Mouse (Mus musculus) thymus, adult 2 months (tissue): Measurements from ENCODE around the gene Vps35l. TPM values are rescaled to one million over a fixed set of nuclear protein-coding genes. Genes with fewer than 3 reads are reported as not detected.
A peak's percentile ranks its signal among the peaks of the same experiment; 100 is the strongest.

Source experiments
- DNase-seq: peaks from one replicate; pipeline ENCODE4 v3.0.0; 2021
- H3K27ac ChIP-seq: fragments of 200-500 bp; 2 replicates; pipeline ENCODE4 v1.5.1; 2012; ENCODE audit warnings: low read length, control low read depth; ENCODE audit not compliant: control insufficient read depth, insufficient read depth
- H3K27me3 ChIP-seq: fragments of 200-500 bp; 2 replicates; pipeline ENCODE4 v1.6.1; 2012; ENCODE audit warnings: mild to moderate bottlenecking, low read length, moderate library complexity, mixed read lengths; ENCODE audit not compliant: control insufficient read depth, insufficient read depth
- H3K36me3 ChIP-seq: fragments of 200-500 bp; 2 replicates; pipeline ENCODE4 v1.6.1; 2012; ENCODE audit warnings: mild to moderate bottlenecking, low read length, moderate library complexity; ENCODE audit not compliant: control insufficient read depth, insufficient read depth
- H3K4me1 ChIP-seq: fragments of 200-500 bp; replicated peaks from 2 replicates; pipeline ENCODE4 v1.6.1; 2012; ENCODE audit warnings: low read length; ENCODE audit not compliant: control insufficient read depth, insufficient read depth
- H3K4me3 ChIP-seq: fragments of 200-500 bp; 2 replicates; pipeline ENCODE4 v1.5.1; 2012; ENCODE audit warnings: mild to moderate bottlenecking, low read length, control low read depth, moderate library complexity; ENCODE audit not compliant: control insufficient read depth, insufficient read depth
- CTCF ChIP-seq: fragments of 200-500 bp; IDR thresholded peaks from 2 replicates; pipeline ENCODE4 v1.5.1; 2012; ENCODE audit warnings: mild to moderate bottlenecking, control low read depth, low read length, moderate library complexity, borderline replicate concordance; ENCODE audit not compliant: control insufficient read depth, poor library complexity, insufficient read depth; ENCODE audit errors: extremely low read depth
- POLR2A ChIP-seq: fragments of 200-500 bp; IDR thresholded peaks from 2 replicates; pipeline ENCODE4 v1.6.1; 2012; ENCODE audit warnings: mild to moderate bottlenecking, low read length, control low read depth, moderate library complexity; ENCODE audit not compliant: control insufficient read depth, poor library complexity, insufficient read depth; ENCODE audit errors: extremely low read depth
- WGBS: fragments of 180-500 bp; shearing (Covaris S2); methylation state at CpG from one replicate; pipeline ENCODE4 v1.1.7; 2018; 5-methylcytosine and 5-hydroxymethylcytosine counted together
- polyA plus RNA-seq: library from polyadenylated mRNA; depleted of rRNA; stranded (reverse); fragments of >200 nt; gene quantifications from 2 replicates; pipeline ENCODE4 v1.2.3, GENCODE M21; 2012; rRNA removed

Gene Vps35l
- 56.2 and 61.1 TPM in 2 replicates for polyA plus RNA-seq

DNA sequence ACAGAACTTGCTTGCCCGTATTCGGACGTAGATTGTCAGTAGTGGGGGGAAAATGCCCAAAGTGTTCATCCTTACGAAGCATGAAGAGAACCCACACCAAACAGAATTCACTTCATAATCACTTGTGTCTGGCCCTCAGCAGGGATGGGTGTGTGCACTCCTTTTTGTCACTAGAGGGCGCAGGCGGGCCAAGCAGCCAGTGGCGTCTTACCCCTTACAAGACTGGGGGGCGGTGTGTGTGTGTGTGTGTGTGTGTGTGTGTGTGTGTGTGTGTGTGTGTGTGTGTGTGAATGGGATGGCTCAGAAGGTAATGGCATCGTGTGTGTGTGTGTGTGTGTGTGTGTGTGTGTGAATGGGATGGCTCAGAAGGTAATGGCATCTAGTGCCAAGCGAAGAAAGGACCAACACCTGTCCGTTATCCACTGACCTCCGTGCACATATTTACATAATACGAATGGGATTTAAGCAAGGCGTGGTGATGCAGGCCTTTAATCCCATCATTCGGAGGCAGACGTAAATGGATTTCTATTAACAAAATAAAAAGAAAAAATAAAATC, at the start of gene Vps35l:
TSS of gene Vps35l (plus strand) at position 252 of the 557 bp plus-strand sequence.
- H3K4me1 ChIP-seq, result peaks cover 14% of the 10 kb centered on the region
- DNase-seq, result peak; percentile 85
- peak within 1 kb of the TSS; percentile 30 for H3K27ac ChIP-seq
- WGBS, result 1% methylated on average over 16 of the region's 16 CpGs
- H3K27me3 ChIP-seq, result no peaks in the 10 kb centered on the region
- no peaks in the 10 kb centered on the region for H3K36me3 ChIP-seq
- H3K4me3 ChIP-seq, result peak within 1 kb of the TSS; percentile 96
- TF ChIP-seq CTCF (peak; percentile 85), POLR2A (no peak)

DNA sequence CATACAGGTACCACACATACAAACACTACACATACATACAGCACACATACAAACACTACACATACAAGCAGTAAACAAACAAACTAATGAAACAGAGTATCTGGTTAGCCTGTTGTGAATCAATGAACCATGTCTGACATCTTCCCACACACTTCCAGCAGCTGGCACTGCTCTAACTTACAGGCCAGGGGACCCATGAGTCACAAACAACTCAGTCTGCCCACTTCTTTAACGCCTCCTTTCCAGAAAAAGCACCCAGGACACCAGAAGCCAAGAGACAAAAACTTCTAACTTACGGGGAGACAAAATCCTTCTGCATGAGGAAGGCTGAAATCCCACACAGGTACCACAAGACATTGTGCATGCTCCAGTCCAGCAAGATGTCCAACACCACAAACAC, 48.7 kb upstream of the Vps35l start:
- Histone ChIP-seq H3K36me3 (peaks cover 69% of the 10 kb centered on the region), H3K27ac (no peak overlapping the region), H3K4me1 (no peaks in the 10 kb centered on the region), H3K27me3 (no peaks in the 10 kb centered on the region), H3K4me3 (no peak overlapping the region)
- no peak for TF ChIP-seq CTCF
- 100% methylated on average over 2 of the region's 2 CpGs for WGBS
- DNase-seq, result no peak

DNA sequence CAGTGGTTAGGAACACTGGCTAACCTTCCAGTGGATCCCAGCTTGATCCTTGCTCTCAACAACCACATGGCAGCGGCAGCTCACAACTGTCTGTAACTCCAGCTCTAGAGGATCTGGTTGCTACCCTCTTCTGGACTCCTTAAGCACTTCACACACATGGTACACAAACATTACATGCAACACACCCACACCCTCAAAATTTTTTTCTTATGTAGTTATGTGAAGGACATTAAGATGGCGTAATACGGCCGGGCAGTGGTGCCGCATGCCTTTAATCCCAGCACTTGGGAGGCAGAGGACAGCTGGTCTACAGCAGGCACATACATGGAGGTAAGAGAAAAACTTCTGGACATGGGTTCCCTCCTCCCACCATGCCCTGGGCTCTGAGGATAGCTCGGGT, 43.9 kb upstream of the Vps35l start:
- Histone ChIP-seq H3K4me3 (no peak overlapping the region), H3K27ac (no peak overlapping the region), H3K27me3 (no peaks in the 10 kb centered on the region), H3K4me1 (no peaks in the 10 kb centered on the region), H3K36me3 (peaks cover 59% of the 10 kb centered on the region)
- TF ChIP-seq CTCF (no peak), POLR2A (no peak)
- 99% methylated on average over 6 of the region's 6 CpGs for WGBS
- DNase-seq, result no peak

DNA sequence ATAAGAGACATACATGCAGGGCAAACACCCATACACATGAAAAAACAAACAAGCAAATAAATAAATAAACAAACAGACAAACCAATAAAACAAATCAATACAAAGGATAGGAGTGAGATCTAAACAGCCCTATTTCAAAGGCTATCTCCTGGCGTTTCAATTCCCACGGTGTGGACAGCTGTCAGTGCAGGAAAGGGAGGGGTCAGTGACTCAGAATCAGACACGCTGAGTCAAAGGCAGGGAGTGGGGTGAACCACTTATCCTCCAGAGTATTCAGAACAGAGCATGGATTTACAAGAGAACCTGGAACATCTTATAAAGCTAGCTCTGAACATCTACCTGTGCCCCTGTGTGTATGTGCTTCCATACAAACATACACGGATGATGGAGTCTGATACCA, 42.9 kb upstream of the Vps35l start:
- DNase-seq, result no peak
- 90% methylated on average over 4 of the region's 4 CpGs for WGBS
- TF ChIP-seq CTCF (no peak), POLR2A (no peak)
- Histone ChIP-seq H3K27me3 (no peaks in the 10 kb centered on the region), H3K4me3 (no peak overlapping the region), H3K4me1 (no peaks in the 10 kb centered on the region), H3K27ac (no peak overlapping the region), H3K36me3 (peaks cover 49% of the 10 kb centered on the region)

DNA sequence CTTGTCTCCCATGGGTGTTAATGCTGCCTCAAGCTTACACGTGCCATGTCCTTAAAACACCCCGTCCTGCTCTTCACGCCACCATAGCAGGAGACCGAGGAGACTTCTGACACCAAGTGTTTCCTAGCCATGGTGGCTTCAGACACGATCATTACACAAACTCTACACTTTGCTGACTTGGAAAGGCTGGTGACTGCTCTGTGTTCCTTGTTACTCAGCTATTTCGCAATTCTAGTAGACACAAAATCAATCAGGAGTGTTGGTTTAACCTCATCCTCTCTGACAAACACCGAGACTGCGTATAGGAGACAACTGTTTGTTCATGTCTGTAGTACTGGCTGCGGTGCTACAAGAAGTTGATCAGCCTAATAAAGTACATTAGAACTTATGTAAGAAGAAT, 41.1 kb upstream of the Vps35l start:
- peaks cover 36% of the 10 kb centered on the region for H3K36me3 ChIP-seq
- TF ChIP-seq POLR2A, result no peak
- no peak for TF ChIP-seq CTCF
- 0 out of 2 replicates have a peak, but pooled peaks cover 4% of the 10 kb centered on the region for H3K4me1 ChIP-seq
- H3K27ac ChIP-seq, result no peak overlapping the region
- no peak overlapping the region for H3K4me3 ChIP-seq
- 95% methylated on average over 9 of the region's 9 CpGs for WGBS
- H3K27me3 ChIP-seq, result no peaks in the 10 kb centered on the region
- no peak for DNase-seq

DNA sequence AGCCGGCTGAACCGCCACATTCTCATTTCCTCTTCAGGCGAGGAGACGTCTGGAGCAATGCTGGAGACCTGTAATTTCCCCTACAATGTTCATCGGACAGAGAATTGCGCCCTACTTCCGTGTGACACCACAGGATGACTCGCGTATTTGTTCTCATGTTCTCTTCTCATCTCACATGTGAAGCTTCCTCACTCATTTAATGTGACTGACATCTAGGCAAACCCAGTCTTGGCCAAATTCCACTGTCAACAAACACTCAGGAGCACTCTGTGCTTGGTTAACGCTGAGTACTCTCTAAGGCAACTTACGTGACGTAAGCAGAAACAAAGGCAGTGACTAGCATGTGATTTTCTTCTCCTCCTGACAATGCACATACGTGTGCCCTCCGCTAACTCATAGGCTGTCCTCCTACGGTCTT, 36.9 kb upstream of the Vps35l start:
- WGBS, result 88% methylated on average over 15 of the region's 15 CpGs
- no peak for TF ChIP-seq CTCF
- no peak for TF ChIP-seq POLR2A
- H3K4me1 ChIP-seq, result peaks cover 7% of the 10 kb centered on the region; the same call in 1 of the 2 replicates
- no peak overlapping the region for H3K4me3 ChIP-seq
- 0 out of 2 replicates have a peak, but pooled peaks cover 5% of the 10 kb centered on the region for H3K36me3 ChIP-seq
- H3K27ac ChIP-seq, result no peak overlapping the region
- DNase-seq, result no peak
- H3K27me3 ChIP-seq, result no peaks in the 10 kb centered on the region
